Mouse (Mus musculus) heart, embryonic 11.5 days (tissue): ENCODE results near the gene Tusc2. TPM values are rescaled to one million over a fixed set of nuclear protein-coding genes. Genes with fewer than 3 reads are reported as not detected.

Source experiments
- ATAC-seq: fragments of 200-750 bp; cut with Nextera tagmentation; replicated peaks from 2 replicates; pipeline ENCODE4 v1.8.0; 2017; ENCODE audit warnings: moderate library complexity; ENCODE audit not compliant: insufficient number of reproducible peaks, low FRiP score, low TSS enrichment
- H3K27ac ChIP-seq: fragments of 300-500 bp; sonication (generic); 2 replicates; pipeline ENCODE4 v1.5.1; 2014; ENCODE audit warnings: mild to moderate bottlenecking, low read depth, low read length
- H3K27me3 ChIP-seq: fragments of 300-500 bp; sonication (generic); 2 replicates; pipeline ENCODE4 v1.6.1; 2014; ENCODE audit warnings: mild to moderate bottlenecking, low read length, mixed read lengths; ENCODE audit not compliant: control insufficient read depth, insufficient read depth
- H3K36me3 ChIP-seq: fragments of 300-500 bp; sonication (generic); 2 replicates; pipeline ENCODE4 v1.6.1; 2014; ENCODE audit warnings: mild to moderate bottlenecking, low read length, moderate library complexity, mixed read lengths; ENCODE audit not compliant: control insufficient read depth, insufficient read depth
- H3K4me1 ChIP-seq: fragments of 300-500 bp; sonication (generic); 2 replicates; pipeline ENCODE4 v1.6.1; 2014; ENCODE audit warnings: low read length; ENCODE audit not compliant: control insufficient read depth, insufficient read depth
- H3K4me2 ChIP-seq: fragments of 300-500 bp; sonication (generic); 2 replicates; pipeline ENCODE4 v1.6.1; 2014; ENCODE audit warnings: mild to moderate bottlenecking, moderate library complexity
- H3K4me3 ChIP-seq: fragments of 300-500 bp; sonication (generic); 2 replicates; pipeline ENCODE4 v1.5.1; 2014; ENCODE audit warnings: low read depth, low read length
- H3K9ac ChIP-seq: fragments of 300-500 bp; sonication (generic); 2 replicates; pipeline ENCODE4 v1.6.1; 2014; ENCODE audit warnings: mild to moderate bottlenecking, low read depth, low read length, moderate library complexity
- H3K9me3 ChIP-seq: fragments of 300-500 bp; sonication (generic); replicated peaks from 2 replicates; pipeline ENCODE4 v1.6.1; 2016; ENCODE audit warnings: low read length; ENCODE audit not compliant: control insufficient read depth
- WGBS: fragments of 180-500 bp; shearing (Covaris S2); extraction: QIAGEN DNeasy Blood & Tissue Kit; methylation state at CpG from one replicate; pipeline ENCODE4 v1.1.7; 2014; ENCODE audit not compliant: insufficient replicate concordance; 5-methylcytosine and 5-hydroxymethylcytosine counted together
- polyA plus RNA-seq: library from polyadenylated mRNA; unstranded; fragments of >200 nt; fragmentation: Nextera tagmentation; extraction: Ambion mirVana; gene quantifications from 2 replicates; pipeline ENCODE4 v1.2.1, GENCODE M21; 2014

The Tusc2 gene
- polyA plus RNA-seq, 1 experiment from 2014 or later = 63.3 TPM

DNA sequence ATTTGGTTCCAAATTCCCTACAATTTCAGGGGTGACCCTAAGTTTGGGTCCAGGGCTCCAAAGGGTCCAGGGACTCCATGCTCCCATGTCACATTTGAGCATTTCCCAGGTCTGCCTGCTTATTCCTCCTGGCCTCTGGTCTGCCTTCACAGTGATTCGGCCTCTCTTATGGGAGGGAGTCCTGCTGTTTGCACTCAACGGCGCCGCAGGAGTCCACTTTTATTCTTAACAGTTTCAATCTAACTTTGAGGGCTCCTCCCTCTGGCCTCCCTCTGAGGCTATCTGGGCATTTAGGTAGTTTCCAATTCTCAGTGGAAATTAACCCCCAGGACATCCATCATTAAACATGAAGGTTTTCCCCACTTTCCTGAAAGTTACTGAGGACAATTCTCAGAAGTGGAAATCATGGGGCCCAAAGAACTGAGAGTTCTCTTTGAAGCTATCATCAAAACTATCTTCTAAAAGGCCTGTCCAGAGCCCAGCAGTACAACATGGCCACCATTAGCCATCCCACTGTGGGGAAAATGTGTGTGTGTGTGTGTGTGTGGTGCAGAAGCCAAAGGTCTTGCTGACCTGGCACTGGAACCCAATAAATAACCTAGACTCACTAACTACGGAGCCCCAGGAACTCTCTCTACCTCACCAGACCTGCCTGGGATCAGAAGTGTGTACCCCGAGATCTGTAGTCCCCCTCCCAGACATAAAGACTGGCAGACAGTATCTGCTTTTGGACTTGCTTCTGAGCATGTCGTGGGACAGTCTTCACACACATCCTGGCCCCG is 31.4 kb downstream of the Tusc2 start:
- no peak for ATAC-seq
- Histone ChIP-seq H3K36me3 (peaks cover 33% of the 10 kb centered on the region), H3K4me1 (peaks cover 33% of the 10 kb centered on the region), H3K27me3 (peaks cover 11% of the 10 kb centered on the region), H3K9me3 (no peaks in the 10 kb centered on the region), H3K4me2 (no peak overlapping the region), H3K9ac (no peak overlapping the region), H3K27ac (no peak overlapping the region), H3K4me3 (no peak overlapping the region)
- WGBS = 80% methylated on average over 8 of the region's 8 CpGs

GRCm38 (mm10) chr9:107596619-107597569 is 33.8 kb downstream of the Tusc2 start:
- Histone ChIP-seq H3K9ac (peak overlapping the region; percentile 65), H3K9me3 (no peaks in the 10 kb centered on the region), H3K4me3 (peak overlapping the region; percentile 30), H3K36me3 (peaks cover 17% of the 10 kb centered on the region), H3K27ac (peak overlapping the region; percentile 91), H3K4me1 (peaks cover 24% of the 10 kb centered on the region), H3K27me3 (peaks cover 25% of the 10 kb centered on the region), H3K4me2 (peak overlapping the region; percentile 65)
- ATAC-seq = no peak
- WGBS = 68% methylated on average over 11 of the region's 11 CpGs

GRCm38 (mm10) chr9:107598385-107598784 is 35.3 kb downstream of the Tusc2 start:
- Histone ChIP-seq H3K4me1 (peaks cover 23% of the 10 kb centered on the region), H3K27me3 (peaks cover 25% of the 10 kb centered on the region), H3K4me2 (no peak overlapping the region), H3K4me3 (no peak overlapping the region), H3K9ac (no peak overlapping the region), H3K36me3 (peaks cover 5% of the 10 kb centered on the region; the same call in 1 of the 2 replicates), H3K9me3 (no peaks in the 10 kb centered on the region), H3K27ac (no peak overlapping the region)
- WGBS = 69% methylated on average over 5 of the region's 5 CpGs
- no peak for ATAC-seq

GRCm38 (mm10) chr9:107599433-107599832 is 36.4 kb downstream of the Tusc2 start:
- Histone ChIP-seq H3K9ac (no peak overlapping the region), H3K9me3 (no peaks in the 10 kb centered on the region), H3K36me3 (no peaks in the 10 kb centered on the region), H3K27ac (no peak overlapping the region), H3K4me2 (no peak overlapping the region), H3K4me1 (peaks cover 29% of the 10 kb centered on the region), H3K27me3 (peaks cover 31% of the 10 kb centered on the region), H3K4me3 (no peak overlapping the region)
- 73% methylated on average over 9 of the region's 9 CpGs for WGBS
- ATAC-seq = no peak

DNA sequence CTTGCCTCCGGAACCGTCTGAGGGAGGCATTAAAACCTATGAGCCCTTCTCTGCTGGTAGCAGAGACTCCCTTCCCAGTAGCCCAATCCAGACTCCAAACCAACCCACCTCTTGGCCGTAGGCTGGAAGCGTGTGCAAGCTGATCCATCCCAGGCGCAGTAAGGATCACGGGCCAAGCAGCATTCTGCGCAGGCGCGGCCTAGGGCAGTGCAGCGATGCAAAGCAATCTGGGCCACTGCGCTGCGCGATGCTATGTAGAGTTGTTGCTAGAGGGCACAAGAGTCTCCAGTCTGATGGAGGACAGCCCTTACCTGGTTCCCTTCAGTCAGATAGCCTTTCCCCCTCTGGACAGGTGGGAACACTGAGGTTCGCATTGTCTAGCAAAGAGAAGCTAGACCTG is 36.8 kb downstream of the Tusc2 start:
- WGBS = 59% methylated on average over 14 of the region's 14 CpGs
- no peak overlapping the region for H3K9ac ChIP-seq
- peaks cover 33% of the 10 kb centered on the region for H3K4me1 ChIP-seq
- no peak overlapping the region for H3K4me3 ChIP-seq
- no peak for ATAC-seq
- H3K9me3 ChIP-seq = no peaks in the 10 kb centered on the region
- no peak overlapping the region for H3K27ac ChIP-seq
- peaks cover 32% of the 10 kb centered on the region for H3K27me3 ChIP-seq
- no peaks in the 10 kb centered on the region for H3K36me3 ChIP-seq
- no peak overlapping the region for H3K4me2 ChIP-seq

DNA sequence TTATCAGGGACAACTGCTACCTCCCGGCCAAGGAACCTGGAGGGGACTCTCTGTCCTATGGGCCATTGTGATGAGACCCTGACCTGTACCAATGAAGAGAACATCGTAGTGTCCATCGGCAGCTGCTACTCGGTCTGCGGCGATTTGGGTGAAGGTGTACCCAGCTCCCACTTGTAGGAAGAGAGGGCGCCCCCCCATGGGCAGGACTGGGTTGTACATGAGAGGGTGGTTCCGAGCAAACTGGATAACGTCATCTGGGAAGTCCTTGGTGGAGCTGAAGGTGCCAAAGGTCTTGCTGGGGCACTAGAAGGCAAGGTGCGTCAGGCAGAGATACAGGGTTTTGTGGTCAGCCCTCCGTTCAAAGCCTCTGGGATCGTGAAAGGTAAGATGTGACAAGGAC is 37.7 kb downstream of the Tusc2 start:
- H3K9ac ChIP-seq = no peak overlapping the region

DNA sequence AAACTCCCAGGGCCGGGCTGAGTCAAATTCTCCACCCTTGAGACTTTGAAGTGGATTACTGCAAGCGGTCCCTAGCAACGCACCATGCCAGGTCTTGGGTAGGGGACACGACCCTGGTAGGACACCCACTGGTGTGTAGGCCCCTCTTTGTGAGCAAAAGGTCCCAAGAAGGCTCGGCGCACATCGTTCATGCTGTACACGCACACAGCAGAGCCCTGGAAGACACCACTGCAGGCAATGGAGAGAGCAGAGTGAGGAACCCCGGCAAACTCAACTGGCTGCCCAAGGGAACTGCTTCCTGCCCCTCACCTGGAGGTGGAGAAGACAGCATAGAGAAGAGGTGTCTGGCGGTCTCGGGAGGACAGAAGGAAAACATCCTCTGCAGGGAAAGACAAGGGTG is 38.2 kb downstream of the Tusc2 start:
- Histone ChIP-seq H3K4me2 (no peak overlapping the region), H3K27ac (no peak overlapping the region), H3K27me3 (peaks cover 38% of the 10 kb centered on the region), H3K4me3 (no peak overlapping the region), H3K9ac (no peak overlapping the region), H3K9me3 (no peaks in the 10 kb centered on the region), H3K4me1 (peaks cover 34% of the 10 kb centered on the region), H3K36me3 (no peaks in the 10 kb centered on the region)
- 84% methylated on average over 11 of the region's 11 CpGs for WGBS
- no peak for ATAC-seq

More for the DNA sequence above, 37.7 kb downstream of the Tusc2 start:
- no peak overlapping the region for H3K4me2 ChIP-seq
- no peaks in the 10 kb centered on the region for H3K9me3 ChIP-seq
- H3K36me3 ChIP-seq = no peaks in the 10 kb centered on the region
- H3K4me1 ChIP-seq = peaks cover 39% of the 10 kb centered on the region
- H3K27me3 ChIP-seq = peaks cover 36% of the 10 kb centered on the region
- no peak for ATAC-seq
- H3K27ac ChIP-seq = no peak overlapping the region
- H3K4me3 ChIP-seq = no peak overlapping the region
- 73% methylated on average over 12 of the region's 12 CpGs for WGBS

GRCm38 (mm10) chr9:107602068-107602648 is 39.1 kb downstream of the Tusc2 start:
- peaks cover 35% of the 10 kb centered on the region for H3K4me1 ChIP-seq
- H3K27me3 ChIP-seq = peaks cover 38% of the 10 kb centered on the region
- no peaks in the 10 kb centered on the region for H3K9me3 ChIP-seq
- no peaks in the 10 kb centered on the region for H3K36me3 ChIP-seq
- no peak for ATAC-seq
- peak overlapping the region; percentile 31; the same call in 1 of the 2 replicates for H3K4me2 ChIP-seq
- peak overlapping the region; percentile 46; the same call in 1 of the 2 replicates for H3K9ac ChIP-seq
- 8% methylated on average over 10 of the region's 10 CpGs for WGBS
- no peak overlapping the region for H3K4me3 ChIP-seq
- no peak overlapping the region for H3K27ac ChIP-seq
